Mouse (Mus musculus) heart, postnatal 0 days (tissue): ENCODE data around the gene Cdh13. TPM values are rescaled to one million over a fixed set of nuclear protein-coding genes. Genes with fewer than 3 reads are reported as not detected.

Source experiments
- ATAC-seq: fragments of 200-750 bp; cut with Nextera tagmentation; 2 replicates; pipeline ENCODE4 v1.8.0; 2017; ENCODE audit warnings: low read depth, moderate number of reproducible peaks, moderate library complexity; ENCODE audit not compliant: insufficient read depth
- DNase-seq: peaks from one replicate; pipeline ENCODE4 v3.0.0-alpha.2; 2016; ENCODE audit warnings: low spot score
- H3K27ac ChIP-seq: fragments of 300-500 bp; sonication (generic); 2 replicates; pipeline ENCODE4 v1.5.1; 2014; ENCODE audit warnings: low read depth, mild to moderate bottlenecking
- H3K27me3 ChIP-seq: fragments of 300-500 bp; sonication (generic); 2 replicates; pipeline ENCODE4 v1.6.1; 2014; ENCODE audit warnings: low read length, mixed read lengths; ENCODE audit not compliant: control insufficient read depth, insufficient read depth
- H3K36me3 ChIP-seq: fragments of 300-500 bp; sonication (generic); replicated peaks from 2 replicates; pipeline ENCODE4 v1.6.1; 2014; ENCODE audit warnings: low read length, mixed read lengths; ENCODE audit not compliant: control insufficient read depth, insufficient read depth
- H3K4me1 ChIP-seq: fragments of 300-500 bp; sonication (generic); 2 replicates; pipeline ENCODE4 v1.6.1; 2014; ENCODE audit warnings: antibody characterized with exemption; ENCODE audit not compliant: control insufficient read depth, insufficient read depth
- H3K4me2 ChIP-seq: fragments of 300-500 bp; sonication (generic); 2 replicates; pipeline ENCODE4 v1.6.1; 2014; ENCODE audit warnings: low read depth, mild to moderate bottlenecking, low read length, moderate library complexity
- H3K4me3 ChIP-seq: fragments of 300-500 bp; sonication (generic); 2 replicates; pipeline ENCODE4 v1.5.1; 2014; ENCODE audit warnings: low read depth, low read length
- H3K9ac ChIP-seq: fragments of 300-500 bp; sonication (generic); replicated peaks from 2 replicates; pipeline ENCODE4 v1.6.1; 2014; ENCODE audit warnings: low read depth, low read length, mixed read lengths
- H3K9me3 ChIP-seq: fragments of 300-500 bp; sonication (generic); replicated peaks from 2 replicates; pipeline ENCODE4 v1.6.1; 2016; ENCODE audit warnings: low read length; ENCODE audit not compliant: control insufficient read depth
- CTCF ChIP-seq: IDR thresholded peaks from 2 replicates; pipeline ENCODE4 v1.5.1; 2016; ENCODE audit warnings: antibody characterized with exemption, control low read depth, low read depth
- EP300 ChIP-seq: IDR thresholded peaks from 2 replicates; pipeline ENCODE4 v1.6.1; 2016; ENCODE audit warnings: antibody characterized with exemption, low read depth
- WGBS: fragments of 180-500 bp; shearing (Covaris S2); extraction: QIAGEN DNeasy Blood & Tissue Kit; methylation state at CpG from one replicate; pipeline ENCODE4 v1.1.7; 2014; 5-methylcytosine and 5-hydroxymethylcytosine counted together
- polyA plus RNA-seq: library from polyadenylated mRNA; unstranded; fragments of >200 nt; fragmentation: Nextera tagmentation; extraction: Ambion mirVana; gene quantifications from 2 replicates; pipeline ENCODE4 v1.2.1, GENCODE M21; 2015
- total RNA-seq: library from RNA; depleted of rRNA; stranded (reverse); fragments of >200 nt; gene quantifications from 2 replicates; pipeline ENCODE4 v1.2.3, GENCODE M21; 2014; ENCODE audit warnings: low replicate concordance

Cdh13 gene
- total and polyA plus RNA-seq, 2 experiments from 2014 or later: 109 to 136 TPM

- H3K4me1 ChIP-seq: peaks cover 9% of the 10 kb centered on the region; the same call in 1 of the 2 replicates
- 18% methylated on average over 22 of the region's 22 CpGs for WGBS
- H3K27ac ChIP-seq: peak overlapping the region; percentile 32
- DNase-seq (peak; percentile 62), ATAC-seq (peak; percentile 91)
- no peaks in the 10 kb centered on the region for H3K27me3 ChIP-seq
- no peaks in the 10 kb centered on the region for H3K36me3 ChIP-seq
- H3K9me3 ChIP-seq: no peaks in the 10 kb centered on the region
- TF ChIP-seq CTCF (no peak), EP300 (peak; percentile 58; the same call in 1 of the 2 replicates)
- H3K4me2 ChIP-seq: peak overlapping the region; percentile 43
- H3K4me3 ChIP-seq: peak overlapping the region; percentile 7
- no peak overlapping the region for H3K9ac ChIP-seq
Measured at GRCm38 (mm10) chr8:118701312-118701880, 417.9 kb downstream of the Cdh13 start.

GRCm38 (mm10) chr8:118709366-118709765 is 425.8 kb downstream of the Cdh13 start:
- no peak overlapping the region for H3K27ac ChIP-seq
- no peak overlapping the region for H3K9ac ChIP-seq
- H3K27me3 ChIP-seq: no peaks in the 10 kb centered on the region
- 73% methylated on average over 3 of the region's 3 CpGs for WGBS
- DNase-seq (no peak), ATAC-seq (no peak)
- no peak overlapping the region for H3K4me3 ChIP-seq
- no peaks in the 10 kb centered on the region; the same call in 1 of the 2 replicates for H3K36me3 ChIP-seq
- H3K4me1 ChIP-seq: peaks cover 5% of the 10 kb centered on the region; the same call in 1 of the 2 replicates
- H3K4me2 ChIP-seq: no peak overlapping the region
- H3K9me3 ChIP-seq: 0 out of 2 replicates have a peak, but pooled peaks cover 6% of the 10 kb centered on the region
- TF ChIP-seq CTCF (no peak), EP300 (no peak)

- Histone ChIP-seq H3K9me3 (0 out of 2 replicates have a peak, but pooled peaks cover 6% of the 10 kb centered on the region), H3K4me2 (no peak overlapping the region), H3K4me3 (no peak overlapping the region), H3K36me3 (no peaks in the 10 kb centered on the region; the same call in 1 of the 2 replicates), H3K27me3 (no peaks in the 10 kb centered on the region), H3K9ac (no peak overlapping the region), H3K4me1 (peaks cover 5% of the 10 kb centered on the region; the same call in 1 of the 2 replicates), H3K27ac (no peak overlapping the region)
- DNase-seq (no peak), ATAC-seq (no peak)
- WGBS: 60% methylated on average over 3 of the region's 3 CpGs
- peak; percentile 7; the same call in 1 of the 2 replicates for TF ChIP-seq CTCF
- no peak for TF ChIP-seq EP300
Measured at GRCm38 (mm10) chr8:118711631-118712030, 428.1 kb downstream of the Cdh13 start.

- DNase-seq (no peak), ATAC-seq (no peak)
- 0 out of 2 replicates have a peak overlapping the region, but pooled peaks have one; percentile 9 for H3K4me2 ChIP-seq
- H3K4me1 ChIP-seq: peaks cover 5% of the 10 kb centered on the region; the same call in 1 of the 2 replicates
- H3K4me3 ChIP-seq: no peak overlapping the region
- no peak for TF ChIP-seq CTCF
- TF ChIP-seq EP300: no peak
- no peaks in the 10 kb centered on the region; the same call in 1 of the 2 replicates for H3K36me3 ChIP-seq
- H3K9me3 ChIP-seq: 0 out of 2 replicates have a peak, but pooled peaks cover 6% of the 10 kb centered on the region
- no peak overlapping the region for H3K9ac ChIP-seq
- no peaks in the 10 kb centered on the region for H3K27me3 ChIP-seq
- H3K27ac ChIP-seq: no peak overlapping the region
- WGBS: 15% methylated on average over 11 of the region's 11 CpGs
Measured at GRCm38 (mm10) chr8:118713111-118713510, 429.6 kb downstream of the Cdh13 start.

- WGBS: 60% methylated on average over 3 of the region's 3 CpGs
- no peaks in the 10 kb centered on the region; the same call in 1 of the 2 replicates for H3K36me3 ChIP-seq
- H3K27me3 ChIP-seq: no peaks in the 10 kb centered on the region
- H3K27ac ChIP-seq: no peak overlapping the region
- ATAC-seq: no peak
- H3K4me2 ChIP-seq: no peak overlapping the region
- no peak overlapping the region for H3K4me3 ChIP-seq
- TF ChIP-seq EP300 (no peak), CTCF (no peak)
- H3K9ac ChIP-seq: no peak overlapping the region
- peaks cover 5% of the 10 kb centered on the region; the same call in 1 of the 2 replicates for H3K4me1 ChIP-seq
- DNase-seq: no peak
- H3K9me3 ChIP-seq: 0 out of 2 replicates have a peak, but pooled peaks cover 6% of the 10 kb centered on the region
Measured at GRCm38 (mm10) chr8:118713596-118713995, 430.1 kb downstream of the Cdh13 start.
